Mouse (Mus musculus) activated CD4-positive, CD25-positive, alpha-beta regulatory T cell, adult 4 months (primary cell): ENCODE results near the gene Ssu72. TPM values are rescaled to one million over a fixed set of nuclear protein-coding genes. Genes with fewer than 3 reads are reported as not detected.

ENCODE experiments used
- ATAC-seq: one replicate; pipeline ENCODE4 v1.8.0; 2017
- polyA plus RNA-seq, 2 experiments: library from polyadenylated mRNA; unstranded; fragments of 100-300 nt; shearing (Covaris generic); gene quantifications; one replicate each; pipeline ENCODE4 v1.2.1; 2017

Gene Ssu72
- polyA plus RNA-seq, 2 experiments from 2014 or later: 158 to 181 TPM

- no peak for ATAC-seq
Observed at GRCm38 (mm10) chr4:155757011-155757410, 52.4 kb downstream of the Ssu72 start.

GRCm38 (mm10) chr4:155759862-155760612 is 55.4 kb downstream of the Ssu72 start:
- ATAC-seq: no peak

GRCm38 (mm10) chr4:155760613-155761355 is 56.2 kb downstream of the Ssu72 start, which contains the start of gene Atad3a:
Gene Atad3a (minus strand): TSS chr4:155761093.
- peak; percentile 94 for ATAC-seq

- ATAC-seq: no peak
Observed at GRCm38 (mm10) chr4:155761356-155762099, 56.9 kb downstream of the Ssu72 start.

GRCm38 (mm10) chr4:155762357-155762756 is 57.8 kb downstream of the Ssu72 start:
- ATAC-seq: no peak

- no peak for ATAC-seq
Observed at GRCm38 (mm10) chr4:155769496-155769879, 64.9 kb downstream of the Ssu72 start.

- peak; percentile 55 for ATAC-seq
Observed at GRCm38 (mm10) chr4:155769880-155770512, 65.4 kb downstream of the Ssu72 start.

GRCm38 (mm10) chr4:155770626-155771025 is 66.0 kb downstream of the Ssu72 start:
- no peak for ATAC-seq

- no peak for ATAC-seq
Observed at GRCm38 (mm10) chr4:155771706-155772105, 67.1 kb downstream of the Ssu72 start.

- no peak for ATAC-seq
Observed at GRCm38 (mm10) chr4:155772786-155773185, 68.2 kb downstream of the Ssu72 start.

- no peak for ATAC-seq
Observed at GRCm38 (mm10) chr4:155773335-155774078, 68.9 kb downstream of the Ssu72 start.

- ATAC-seq: peak; percentile 59
Observed at GRCm38 (mm10) chr4:155774280-155774754, 69.7 kb downstream of the Ssu72 start, which contains the start of gene Vwa1. Gene Vwa1 (minus strand): TSS chr4:155774698.

- no peak for ATAC-seq
Observed at GRCm38 (mm10) chr4:155774971-155775740, 70.6 kb downstream of the Ssu72 start.

GRCm38 (mm10) chr4:155775855-155776254 is 71.3 kb downstream of the Ssu72 start:
- ATAC-seq: no peak

- no peak for ATAC-seq
Observed at GRCm38 (mm10) chr4:155776704-155777335, 72.2 kb downstream of the Ssu72 start.

GRCm38 (mm10) chr4:155777816-155778215 is 73.2 kb downstream of the Ssu72 start:
- ATAC-seq: no peak

GRCm38 (mm10) chr4:155779498-155779897 is 74.9 kb downstream of the Ssu72 start:
- ATAC-seq: no peak

GRCm38 (mm10) chr4:155780895-155781294 is 76.3 kb downstream of the Ssu72 start:
- no peak for ATAC-seq
